7 mouse cellular contexts compared by ENCODE assay signal in genomic region chr13:34814161-34815056, GRCm38 (mm10).
DNase-seq lines count a peak whose midpoint lies in the region; ATAC-seq lines count a peak whose summit lies in the region.

No protein-coding gene starts in this region.

- H3K9ac ChIP-seq in stomach, embryonic 16.5 days (ENCODE audit: low read length), result peak overlapping the region; percentile 27; the same call in 1 of the 2 replicates

- peak; percentile 71; the same call in 1 of the 2 replicates for ATAC-seq in stomach, embryonic 16.5 days (ENCODE audit: insufficient read depth, low FRiP score)

- H3K4me1 ChIP-seq in stomach, embryonic 16.5 days (ENCODE audit: control insufficient read depth, insufficient read depth, low read length), result peaks cover 10% of the 10 kb centered on the region

- no peaks in the 10 kb centered on the region for H3K27me3 ChIP-seq in stomach, embryonic 16.5 days (ENCODE audit: control insufficient read depth, insufficient read depth, low read length)

- DNase-seq in MN1 (ENCODE audit: low spot score) (peak; percentile 66), R1 (ENCODE audit: low read depth, low spot score) (peak; percentile 16)
- peak; percentile 26 to 32 for DNase-seq in frontal cortex, postnatal 10 days (ENCODE audit: low spot score in 2 of 2)
- peak; percentile 21 to 48 for DNase-seq in layer of hippocampus, adult 8-10 months (ENCODE audit: low spot score in 2 of 2)
- peak; percentile 78 for DNase-seq in mesoderm, embryonic 11.5 days (ENCODE audit: low read depth, low spot score)
- DNase-seq in adrenal gland, postnatal 36 days, result no peak

- no peaks in the 10 kb centered on the region for H3K36me3 ChIP-seq in stomach, embryonic 16.5 days (ENCODE audit: control insufficient read depth, insufficient read depth, low read length)

- H3K9me3 ChIP-seq in stomach, embryonic 16.5 days (replicated peaks; ENCODE audit: control insufficient read depth, low read length), result 0 out of 2 replicates have a peak, but pooled peaks cover 5% of the 10 kb centered on the region

- H3K4me2 ChIP-seq in stomach, embryonic 16.5 days (ENCODE audit: low read depth, low read length), result peak overlapping the region; percentile 23

- peak overlapping the region; percentile 64 for H3K27ac ChIP-seq in stomach, embryonic 16.5 days (ENCODE audit: low read length)

- H3K4me3 ChIP-seq in stomach, embryonic 16.5 days (replicated peaks; ENCODE audit: low read length), result no peak overlapping the region

- WGBS in stomach, embryonic 16.5 days, result 22% methylated on average over 18 of the region's 18 CpGs

Comparison
In these comparisons a context has a peak if more than half of its experiments do, and no peak if none do; other contexts are left out.
1. DNase-seq: peak in MN1 (single experiment), R1 (single experiment), frontal cortex, postnatal 10 days (2 of 2), layer of hippocampus, adult 8-10 months (2 of 2) and mesoderm, embryonic 11.5 days (single experiment); none in adrenal gland, postnatal 36 days (0 of 2).